Mouse (Mus musculus) cerebellum, adult 2 months (tissue): ENCODE measurements around the gene Ccdc92.

Experiments
- CTCF ChIP-seq: fragments of 200-500 bp; IDR thresholded peaks from 2 replicates; pipeline ENCODE4 v1.5.1; 2011; ENCODE audit warnings: low read depth, mild to moderate bottlenecking, control low read depth, low read length, moderate library complexity, borderline replicate concordance; ENCODE audit not compliant: insufficient read depth
- POLR2A ChIP-seq: fragments of 200-500 bp; IDR thresholded peaks from 2 replicates; pipeline ENCODE4 v1.6.1; 2011; ENCODE audit warnings: low read length, control low read depth, borderline replicate concordance; ENCODE audit not compliant: insufficient read depth

DNA sequence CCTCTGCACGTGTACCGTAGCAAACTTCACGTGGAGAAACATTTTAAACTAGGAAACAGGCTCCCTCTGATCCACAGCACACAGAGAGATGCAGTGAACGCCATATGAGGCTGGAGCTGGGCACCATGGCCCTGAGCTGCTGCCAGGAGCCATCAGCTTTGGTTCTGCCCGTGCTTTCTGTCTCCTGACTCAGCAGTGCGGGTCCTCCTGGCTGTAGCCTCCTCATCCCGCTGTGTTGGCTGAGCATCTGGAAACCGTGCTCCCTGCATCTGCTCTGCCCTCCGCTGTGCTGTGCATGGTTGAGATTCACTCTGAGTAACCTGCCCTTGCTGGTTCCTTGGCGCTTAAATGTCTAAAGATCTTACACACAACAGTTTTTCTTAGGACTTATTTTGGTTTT, 40.0 kb upstream of the Ccdc92 start:
- no peak for TF ChIP-seq CTCF
- TF ChIP-seq POLR2A = no peak
